Comparison of ENCODE assay signal across 30 mouse cellular contexts in the genomic region with DNA sequence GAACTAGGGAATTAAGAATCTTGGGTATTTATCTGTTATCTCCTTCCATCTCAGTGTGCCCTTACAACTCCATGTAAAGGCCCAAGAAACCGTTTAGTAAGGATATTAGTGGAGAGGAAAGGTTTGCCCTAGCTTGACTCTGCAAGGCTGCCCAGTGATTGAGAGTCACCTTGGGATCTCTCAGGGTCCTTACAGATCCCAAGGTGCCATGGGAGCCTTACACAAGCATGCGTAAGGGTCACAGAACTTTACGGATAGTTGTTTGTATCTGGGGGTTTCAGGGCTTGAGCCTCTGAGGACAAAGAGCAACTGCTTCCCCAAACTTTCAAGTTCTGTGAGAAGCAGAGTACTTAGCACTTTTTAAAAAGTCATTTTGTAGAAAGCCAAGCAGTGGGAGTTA. TPM values are rescaled to one million over a fixed set of nuclear protein-coding genes. Genes with fewer than 3 reads are reported as not detected.
DNase-seq lines count a peak whose midpoint lies in the region; ATAC-seq and TF ChIP-seq lines count a peak whose summit lies in the region.
"Had no signal": no experiment of that assay in that cellular context is flagged by ENCODE, and none has a peak within 500 bp of the region (broad histone marks: within the 10 kb centered on the region; RNA-seq: fewer than 3 reads in every experiment).

No protein-coding gene starts in this region.

- H3K9me3 ChIP-seq in heart, embryonic 11.5 days (replicated peaks; ENCODE audit: control insufficient read depth, low read length) = no peaks in the 10 kb centered on the region
- H3K9me3 ChIP-seq in heart, embryonic 16.5 days (replicated peaks; ENCODE audit: control insufficient read depth, low read length) = no peaks in the 10 kb centered on the region
- no peaks in the 10 kb centered on the region for H3K9me3 ChIP-seq in lung, embryonic 16.5 days (ENCODE audit: control insufficient read depth, low read length)
- H3K9me3 ChIP-seq: forebrain, embryonic 13.5 days; kidney, embryonic 15.5 days; limb, embryonic 13.5 days had no signal

- peak overlapping the region; percentile 84 for H3K27ac ChIP-seq in heart, embryonic 11.5 days (ENCODE audit: low read depth, low read length)
- peak overlapping the region; percentile 88 for H3K27ac ChIP-seq in heart, embryonic 16.5 days (ENCODE audit: low read length)
- peak overlapping the region; percentile 34; the same call in 1 of the 2 replicates for H3K27ac ChIP-seq in lung, embryonic 16.5 days (ENCODE audit: low read length)
- H3K27ac ChIP-seq: forebrain, embryonic 13.5 days; hindbrain, embryonic 14.5 days; kidney, embryonic 15.5 days; left cerebral cortex, adult 2 months; limb, embryonic 13.5 days had no signal

- H3K9ac ChIP-seq in heart, embryonic 11.5 days (ENCODE audit: low read depth, low read length) = no peak overlapping the region
- H3K9ac ChIP-seq in heart, embryonic 16.5 days (ENCODE audit: low read length) = no peak overlapping the region
- no peak overlapping the region for H3K9ac ChIP-seq in lung, embryonic 16.5 days (ENCODE audit: low read length)
- H3K9ac ChIP-seq: forebrain, embryonic 13.5 days; hindbrain, embryonic 14.5 days; kidney, embryonic 15.5 days; limb, embryonic 13.5 days had no signal

- H3K4me2 ChIP-seq in heart, embryonic 11.5 days = peak overlapping the region; percentile 43
- peak overlapping the region; percentile 6; the same call in 1 of the 2 replicates for H3K4me2 ChIP-seq in heart, embryonic 16.5 days (ENCODE audit: low read depth, low read length)
- no peak overlapping the region for H3K4me2 ChIP-seq in lung, embryonic 16.5 days (ENCODE audit: low read depth, low read length)
- H3K4me2 ChIP-seq: forebrain, embryonic 13.5 days; hindbrain, embryonic 14.5 days; kidney, embryonic 15.5 days; limb, embryonic 13.5 days; liver, embryonic 11.5 days; midbrain, embryonic 11.5 days had no signal

- peak; percentile 42 for DNase-seq in adrenal gland, postnatal 10 days
- DNase-seq in adrenal gland, postnatal 25 days = no peak
- DNase-seq in heart, adult 18-20 months = no peak
- no peak for DNase-seq in heart, adult 9 months (ENCODE audit: low spot score in 2 of 2)
- DNase-seq in lung, adult 2 months = no peak
- DNase-seq: cerebellum, adult 11 months; cerebellum, adult 9-10 months; cerebellum, postnatal 36 days; gastrocnemius, postnatal 25 days; kidney, adult 18-20 months; kidney, postnatal 25 days; lung, postnatal 36 days; right cerebral cortex, postnatal 25 days; spleen, adult 18-20 months; thymus, postnatal 14 days had no signal

- ATAC-seq in heart, embryonic 11.5 days (replicated peaks; ENCODE audit: insufficient number of reproducible peaks, low FRiP score, low TSS enrichment) = no peak
- ATAC-seq in heart, embryonic 16.5 days (replicated peaks; ENCODE audit: extremely low read depth, insufficient read depth, low FRiP score) = no peak
- no peak for ATAC-seq in lung, embryonic 16.5 days (ENCODE audit: low read depth)
- ATAC-seq: forebrain, embryonic 13.5 days; midbrain, embryonic 16.5 days had no signal

- no peak overlapping the region for H3K4me3 ChIP-seq in heart, embryonic 11.5 days (ENCODE audit: low read depth, low read length)
- H3K4me3 ChIP-seq in heart, embryonic 16.5 days (ENCODE audit: low read length) = no peak overlapping the region
- no peak overlapping the region for H3K4me3 ChIP-seq in lung, embryonic 16.5 days (ENCODE audit: low read length)
- no peak overlapping the region for H3K4me3 ChIP-seq in lung, adult 2 months (replicated peaks; ENCODE audit: extremely low read depth, low read depth, low read length)
- H3K4me3 ChIP-seq: forebrain, embryonic 13.5 days; kidney, embryonic 15.5 days; left cerebral cortex, adult 2 months; limb, embryonic 13.5 days had no signal

- H3K36me3 ChIP-seq in heart, embryonic 11.5 days (ENCODE audit: control insufficient read depth, insufficient read depth, low read length) = no peaks in the 10 kb centered on the region
- no peaks in the 10 kb centered on the region for H3K36me3 ChIP-seq in heart, embryonic 16.5 days (ENCODE audit: control insufficient read depth, insufficient read depth)
- no peaks in the 10 kb centered on the region for H3K36me3 ChIP-seq in lung, embryonic 16.5 days (ENCODE audit: control insufficient read depth, insufficient read depth, low read length)
- H3K36me3 ChIP-seq: G1E; kidney, embryonic 15.5 days had no signal

- H3K4me1 ChIP-seq in heart, embryonic 11.5 days (ENCODE audit: control insufficient read depth, insufficient read depth, low read length) = peaks cover 45% of the 10 kb centered on the region
- peaks cover 52% of the 10 kb centered on the region for H3K4me1 ChIP-seq in heart, embryonic 16.5 days (ENCODE audit: control insufficient read depth, insufficient read depth, low read length)
- H3K4me1 ChIP-seq in lung, embryonic 16.5 days (replicated peaks; ENCODE audit: control insufficient read depth, insufficient read depth, low read length) = peaks cover 25% of the 10 kb centered on the region
- no peaks in the 10 kb centered on the region for H3K4me1 ChIP-seq in lung, adult 2 months (ENCODE audit: control insufficient read depth, insufficient read depth, low read length)
- H3K4me1 ChIP-seq: forebrain, embryonic 13.5 days; kidney, embryonic 15.5 days had no signal

- WGBS in heart, embryonic 11.5 days (ENCODE audit: insufficient replicate concordance) = 68% methylated on average over 3 of the region's 3 CpGs
- 54% methylated on average over 3 of the region's 3 CpGs for WGBS in heart, embryonic 16.5 days
- 75% methylated on average over 3 of the region's 3 CpGs for whole genome bisulfite sequencing in lung, embryonic 16.5 days
- WGBS in lung, adult 2 months = 76% methylated on average over 3 of the region's 3 CpGs

- no peak for TF ChIP-seq POLR2A in lung, adult 2 months (IDR thresholded peaks at IDR 0.05; ENCODE audit: borderline replicate concordance, extremely low read depth, low read depth, low read length)

- TF ChIP-seq CTCF in lung, adult 2 months (IDR thresholded peaks at IDR 0.05; ENCODE audit: insufficient read depth, low read length) = no peak

- no peaks in the 10 kb centered on the region for H3K27me3 ChIP-seq in heart, embryonic 11.5 days (ENCODE audit: control insufficient read depth, insufficient read depth, low read length)
- H3K27me3 ChIP-seq in heart, embryonic 16.5 days (ENCODE audit: control insufficient read depth, insufficient read depth, low read length) = no peaks in the 10 kb centered on the region
- H3K27me3 ChIP-seq in lung, embryonic 16.5 days (ENCODE audit: control insufficient read depth, insufficient read depth, low read depth, low read length) = no peaks in the 10 kb centered on the region
- H3K27me3 ChIP-seq: limb, embryonic 13.5 days had no signal

RNA-seq across cellular contexts. Expression of a gene that starts 6.2 kb away (rescaled TPM):
- total RNA-seq in adrenal gland, postnatal 10 days (2021) = 10 to 100 TPM; 41.1 to 45.9 TPM
- total RNA-seq in adrenal gland, postnatal 25 days (2021) = 67.2 and 126 TPM in 2 replicates
- polyA plus RNA-seq in heart, embryonic 11.5 days (2014; fragmentation: Nextera tagmentation; extraction: Ambion mirVana) = 46.0 and 64.7 TPM in 2 replicates
- total RNA-seq in heart, adult 18-20 months (2021) = 10 to 100 TPM; 35.7 to 40.6 TPM
- 57.5 and 60.2 TPM in 2 replicates for polyA plus RNA-seq in heart, embryonic 16.5 days (2015; fragmentation: Nextera tagmentation; extraction: Ambion mirVana)
- polyA plus RNA-seq in lung, embryonic 16.5 days (2015; fragmentation: Nextera tagmentation; extraction: Ambion mirVana) = 45.7 and 50.0 TPM in 2 replicates
- polyA plus RNA-seq in lung, adult 2 months (2012; rRNA removed) = 1.6 and 2.7 TPM in 2 replicates
- total RNA-seq: G1E; hematopoietic stem cell, adult 5-6 weeks; megakaryocyte, adult 5-6 weeks; neutrophil, adult 5-6 weeks had no signal
- polyA plus RNA-seq: G1E had no signal

Comparison
In these comparisons a context has a peak if more than half of its experiments do, and no peak if none do; other contexts are left out.
1. RNA of a gene that starts 6.2 kb away (polyA plus RNA-seq): 57.5 to 60.2 TPM in heart, embryonic 16.5 days, 45.7 to 50.0 TPM in lung, embryonic 16.5 days and 46.0 to 64.7 TPM in heart, embryonic 11.5 days; 1.6 to 2.7 TPM in lung, adult 2 months; every median in the first group is over 10 times any median in the second.
2. H3K27ac ChIP-seq: peak in every context shown above with its lines; median percentile 88 in heart, embryonic 16.5 days; 84 in heart, embryonic 11.5 days; 34 in lung, embryonic 16.5 days.